Mouse (Mus musculus) central nervous system, embryonic 11.5 days (tissue): ENCODE data around the gene Gm3376. TPM values are rescaled to one million over a fixed set of nuclear protein-coding genes. Genes with fewer than 3 reads are reported as not detected.

ENCODE experiments used
- polyA plus RNA-seq: library from polyadenylated mRNA; depleted of rRNA; stranded (reverse); fragments of >200 nt; gene quantifications from 2 replicates; pipeline ENCODE4 v1.2.3, GENCODE M21; 2012; rRNA removed

Gene Gm3376
- polyA plus RNA-seq: not detected in 2 replicates

GRCm38 (mm10) chrY:3771373-3771772, at the start of gene Gm3376:
Gm3376 (plus strand) TSS chrY:3771673.

